Mouse (Mus musculus) lung, postnatal 14 days (tissue): ENCODE measurements around the gene Sec61a1.

Experiments
- DNase-seq: peaks from one replicate; pipeline ENCODE4 v3.0.0; 2021

The Sec61a1 gene

DNA sequence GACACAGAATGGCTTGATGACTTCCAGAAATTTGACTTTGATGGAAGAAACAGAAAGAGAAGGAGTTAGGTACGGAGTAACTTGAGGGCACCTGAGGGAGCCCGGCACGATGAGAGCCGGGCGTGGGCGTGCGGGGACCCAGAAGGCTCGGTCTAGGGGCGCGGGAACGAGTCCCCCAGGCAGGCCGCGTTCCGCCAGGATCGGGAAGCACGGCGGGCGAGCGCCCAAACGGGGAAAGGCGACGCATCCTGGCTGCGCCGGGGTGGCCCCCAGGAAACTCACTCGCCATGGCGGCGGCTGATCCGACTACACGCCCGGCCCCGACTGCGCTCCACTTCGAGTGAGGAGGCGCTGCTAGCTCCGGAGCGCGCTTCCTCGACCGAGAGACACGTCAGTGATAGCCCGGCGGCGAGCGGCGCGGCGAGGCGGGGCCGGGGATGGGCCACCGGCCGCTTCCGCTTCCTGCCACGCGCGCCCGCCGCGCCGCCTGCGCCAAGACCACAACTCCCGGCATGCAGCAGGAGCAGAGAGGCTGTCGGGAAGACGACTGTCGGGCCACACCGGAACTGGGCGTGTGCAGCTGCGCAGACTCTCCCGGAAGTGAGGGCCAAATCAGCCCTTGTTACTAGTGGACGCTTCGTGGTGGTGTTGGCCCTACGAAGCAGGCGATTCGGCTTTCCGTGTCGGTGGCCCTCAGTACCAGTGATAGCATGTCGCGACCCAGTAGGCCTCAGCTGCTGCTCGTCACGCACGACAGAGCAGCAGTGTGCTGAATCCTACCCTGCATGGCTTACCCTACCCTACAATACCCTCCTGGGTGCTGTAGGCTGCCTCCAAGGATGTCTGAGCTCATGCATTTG, at the start of gene Sec61a1:
Gene Sec61a1, minus strand, starts transcription at position 502 of the 860 bp plus-strand sequence.
- peak; percentile 94 for DNase-seq

DNA sequence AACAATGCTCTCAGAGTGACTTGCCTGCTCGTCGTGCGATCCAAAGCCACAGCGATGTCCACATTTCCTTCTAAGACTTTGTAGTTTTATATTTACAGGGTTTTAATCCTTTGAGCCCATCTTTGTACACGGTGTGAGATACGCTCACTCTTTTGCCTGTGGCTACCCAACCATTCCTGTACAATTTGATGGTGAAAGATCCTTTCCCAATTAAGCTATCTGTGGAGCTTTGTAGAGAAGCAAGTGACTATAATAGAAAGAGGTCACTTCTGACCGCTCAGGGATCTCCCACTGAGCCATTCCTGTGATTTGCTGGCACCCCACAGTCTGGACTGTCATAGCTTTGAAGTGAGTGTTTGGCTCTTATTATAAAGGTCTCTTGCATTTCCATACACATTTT, 48.0 kb upstream of the Sec61a1 start:
- no peak for DNase-seq

DNA sequence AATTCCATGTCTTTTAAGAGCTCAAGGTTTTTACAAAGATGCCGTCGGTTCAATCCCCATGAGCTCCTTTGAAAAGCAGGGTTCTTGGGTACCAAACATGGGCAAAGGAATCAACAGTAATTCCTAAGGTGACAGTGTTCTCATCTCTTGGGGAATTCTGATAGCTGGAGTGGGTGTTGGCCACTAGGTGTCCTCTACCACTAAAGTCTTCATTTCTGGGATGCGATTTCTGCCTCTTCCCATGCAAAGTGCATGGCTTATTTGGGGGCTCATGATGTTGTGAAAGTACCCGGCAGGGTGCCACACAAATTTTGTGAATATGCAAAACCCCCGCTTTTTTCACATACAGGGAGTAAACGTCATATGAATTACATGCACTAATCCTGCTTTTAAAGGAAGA, 46.3 kb upstream of the Sec61a1 start:
- peak; percentile 5 for DNase-seq

DNA sequence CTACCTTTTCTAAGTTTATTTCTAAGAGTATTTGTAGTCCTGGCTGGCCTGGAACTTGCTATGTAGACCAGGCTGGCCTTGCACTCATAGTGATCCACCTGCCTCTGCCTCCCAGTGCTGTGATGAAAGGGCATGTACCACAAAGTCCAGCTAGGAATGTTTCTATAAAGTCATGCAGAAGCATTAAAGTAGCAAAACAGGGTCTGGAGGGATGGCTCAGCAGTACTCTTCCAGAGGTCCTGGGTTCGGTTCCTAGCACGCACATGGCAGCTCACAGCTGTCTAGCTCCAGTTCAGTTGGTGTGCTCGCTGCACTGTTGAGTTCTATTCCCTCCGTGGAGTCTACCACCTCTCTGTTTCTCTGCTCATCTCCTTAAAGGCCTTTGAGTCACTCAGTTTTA, 41.5 kb upstream of the Sec61a1 start:
- DNase-seq, result no peak

DNA sequence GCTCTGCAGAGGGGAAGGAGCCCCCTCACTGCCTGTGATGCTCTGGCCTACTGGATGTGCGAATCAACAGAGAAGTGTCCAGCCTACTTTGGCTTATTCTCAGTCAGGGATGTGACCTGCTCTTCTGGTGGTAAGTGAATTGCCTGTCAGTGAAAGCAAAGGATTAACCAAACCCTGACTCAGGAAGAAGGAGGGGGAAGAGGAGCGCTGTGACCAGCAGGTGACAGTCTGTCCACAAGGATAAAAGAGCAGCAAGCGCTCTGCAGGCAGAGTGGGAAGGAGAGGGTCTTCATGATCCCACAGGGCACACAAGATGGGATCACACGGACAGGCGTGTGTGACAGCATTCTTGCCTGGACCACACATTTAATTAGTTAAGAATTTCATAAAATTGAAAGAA, 41.0 kb upstream of the Sec61a1 start:
- DNase-seq, result no peak

DNA sequence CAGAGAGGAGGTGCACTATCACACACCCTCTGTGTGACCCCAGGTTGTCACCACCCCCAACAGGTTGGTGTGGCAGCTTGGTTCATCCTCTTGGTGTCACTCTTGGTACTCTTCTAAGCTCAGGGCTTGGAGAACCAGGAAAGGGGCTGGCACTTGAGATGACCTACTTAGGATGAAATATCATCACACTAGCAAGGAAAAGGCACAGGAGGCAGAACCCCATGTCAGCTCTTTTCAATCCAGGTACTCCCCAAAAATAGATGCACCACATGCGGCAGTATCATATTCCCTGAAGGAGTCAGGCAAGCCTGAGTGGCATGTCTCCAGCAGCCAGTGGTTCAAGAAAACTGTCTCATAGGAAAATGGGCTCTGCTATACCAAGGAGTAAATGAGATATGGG, 39.4 kb upstream of the Sec61a1 start:
- DNase-seq, result no peak

DNA sequence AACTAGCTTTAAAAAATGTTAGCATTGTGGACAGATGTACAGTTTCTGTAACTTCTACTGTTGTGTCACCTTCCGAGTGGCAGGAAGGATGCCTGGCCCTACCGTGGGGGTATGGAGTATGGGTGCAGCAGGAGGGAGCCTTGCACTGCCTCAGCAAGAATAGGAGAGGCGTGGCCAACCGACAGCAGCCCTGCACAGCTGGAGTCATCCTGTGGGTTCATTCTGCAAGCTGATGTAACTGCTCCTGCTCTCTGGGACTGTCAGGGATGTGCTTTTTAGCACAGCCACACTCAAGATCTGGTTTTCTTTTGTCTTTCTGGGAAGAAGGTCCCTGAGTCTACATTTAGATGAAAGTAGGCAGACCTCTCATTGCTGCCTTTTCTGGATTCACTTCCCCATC, 38.8 kb upstream of the Sec61a1 start:
- no peak for DNase-seq

DNA sequence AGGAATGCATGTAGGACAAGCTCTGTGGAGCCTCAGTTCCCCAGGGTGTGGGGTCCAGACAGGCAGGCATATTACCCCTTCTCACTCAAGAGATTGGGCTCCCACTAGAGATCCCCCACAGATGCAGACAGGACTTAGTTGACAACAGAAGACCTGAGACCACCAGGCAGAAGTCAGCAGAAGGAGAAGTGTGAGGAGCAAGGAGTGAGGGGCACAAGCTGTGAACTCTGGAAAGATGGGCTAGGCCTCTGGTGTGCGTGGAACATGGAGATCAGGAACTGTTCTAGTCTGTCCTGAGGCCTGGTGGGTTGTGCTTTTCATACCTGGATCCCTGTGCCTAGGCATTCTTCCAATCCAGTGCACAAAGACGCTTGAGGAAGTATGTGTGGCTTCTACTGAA, 31.2 kb upstream of the Sec61a1 start:
- DNase-seq, result no peak

DNA sequence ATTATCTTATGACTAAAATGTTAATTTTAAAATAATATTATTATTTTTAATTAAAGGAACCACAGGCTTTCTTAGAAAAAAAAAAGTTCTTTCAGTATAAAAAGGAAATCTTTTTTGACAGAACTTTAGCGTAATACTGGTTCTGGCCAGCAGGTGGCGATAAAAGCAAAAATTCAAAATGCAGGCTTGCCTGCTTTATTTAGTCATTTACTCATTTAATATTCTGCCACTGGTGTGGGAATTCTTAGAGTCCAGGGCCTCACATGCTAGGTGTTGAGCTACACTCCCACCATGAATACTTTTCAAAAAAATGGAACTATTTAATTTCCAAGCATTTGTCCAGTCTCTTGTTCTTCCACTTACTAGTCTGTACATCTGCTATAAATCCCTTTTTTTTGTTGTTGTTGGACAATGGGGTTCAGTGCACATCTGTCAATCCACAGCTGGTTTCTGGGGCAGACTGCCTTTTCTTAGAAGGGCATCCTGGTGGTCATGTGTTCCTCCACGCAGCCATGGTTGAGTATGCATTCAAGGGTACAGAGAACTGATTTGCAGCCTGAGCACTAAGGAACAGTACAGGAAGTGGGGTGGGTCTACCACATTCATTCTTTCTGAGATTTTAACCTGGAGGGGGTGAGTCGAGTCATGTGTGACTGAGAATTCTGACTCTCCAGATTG, 30.6 kb upstream of the Sec61a1 start:
- DNase-seq, result peak; percentile 71

DNA sequence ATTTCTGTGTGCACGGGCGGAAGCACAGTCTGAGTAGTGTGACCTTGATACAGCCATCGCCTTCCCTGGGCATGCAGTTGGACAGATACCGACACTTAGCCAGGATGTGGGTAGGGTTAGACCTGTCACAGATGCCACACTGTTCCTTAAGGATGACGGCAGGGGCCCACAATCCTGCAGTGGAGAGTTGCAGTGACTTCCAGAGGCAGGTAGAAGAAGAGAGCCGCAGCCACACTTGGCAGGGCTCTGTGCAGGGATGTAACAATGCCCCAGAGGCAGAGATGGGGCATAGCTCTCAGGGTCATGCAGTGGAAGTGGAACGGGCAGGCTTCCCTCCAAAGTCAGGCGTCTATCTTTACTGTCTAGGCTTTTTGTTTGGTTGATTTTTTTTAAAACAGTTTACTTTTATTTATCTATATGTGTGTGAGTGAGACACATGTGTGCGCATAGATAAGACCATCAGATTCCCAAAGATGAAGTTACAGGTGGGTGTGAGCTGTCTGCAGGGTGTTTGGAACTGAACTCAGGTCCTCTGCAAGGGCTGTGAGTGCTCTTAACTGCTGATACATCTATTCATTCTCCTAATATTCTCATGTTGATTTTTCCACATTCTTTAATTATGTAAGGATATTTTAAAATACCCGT, 29.8 kb upstream of the Sec61a1 start:
- DNase-seq, result no peak

DNA sequence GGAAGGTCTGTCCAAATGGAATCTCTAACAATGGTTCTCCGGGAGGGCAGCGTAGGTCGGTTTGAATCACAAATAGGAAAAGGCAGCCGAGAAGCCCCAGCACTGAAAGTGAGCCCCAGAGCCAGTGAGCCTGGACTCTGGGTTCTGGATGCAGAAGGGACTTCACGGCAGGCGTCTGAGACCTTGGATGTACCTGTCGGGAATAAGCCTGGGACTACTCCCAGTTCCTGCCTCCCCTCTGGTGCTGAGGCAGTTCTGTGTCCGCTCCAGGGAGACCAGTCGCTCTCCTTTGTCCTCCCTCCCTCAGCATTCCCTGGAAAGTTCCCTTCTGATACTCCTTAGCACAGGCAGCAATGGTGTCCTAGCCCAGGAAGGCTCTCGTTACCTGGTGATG, 26.7 kb upstream of the Sec61a1 start:
- no peak for DNase-seq

DNA sequence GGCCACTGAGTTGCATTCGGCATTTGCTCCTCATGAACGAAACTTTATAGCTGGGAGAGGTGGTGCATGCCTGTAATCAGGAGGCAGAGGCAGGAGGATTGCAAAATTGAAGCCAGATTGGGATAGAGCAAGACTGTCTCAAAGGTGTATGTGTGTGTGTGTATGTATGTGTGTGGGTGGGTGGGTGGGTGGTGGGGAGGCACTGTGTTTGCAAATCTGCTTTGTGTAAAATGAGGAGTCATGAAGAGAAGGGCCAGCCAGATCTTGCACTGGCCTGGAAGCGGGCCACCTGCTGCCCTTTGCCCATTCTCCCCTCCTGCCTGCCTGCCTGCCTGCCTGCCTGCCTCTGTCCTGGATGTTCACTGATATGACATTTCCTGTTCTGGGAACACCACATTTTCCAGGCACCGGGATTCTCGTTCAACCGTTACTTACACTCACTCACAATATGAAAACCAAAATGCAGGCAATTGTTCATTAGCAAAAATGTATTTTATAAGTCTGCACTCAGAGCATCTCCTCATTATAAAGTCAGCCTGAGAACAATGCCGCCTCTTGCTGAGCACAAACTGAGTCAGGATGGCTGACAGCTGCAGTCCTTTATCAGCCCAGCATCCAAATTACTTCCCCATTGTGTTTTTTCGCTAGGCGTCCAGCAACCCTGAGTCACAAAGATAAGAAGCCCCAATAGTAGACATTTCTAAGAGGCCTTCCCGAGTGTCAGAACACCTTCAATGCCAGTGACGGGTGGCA, 26.1 kb upstream of the Sec61a1 start:
- DNase-seq, result no peak

DNA sequence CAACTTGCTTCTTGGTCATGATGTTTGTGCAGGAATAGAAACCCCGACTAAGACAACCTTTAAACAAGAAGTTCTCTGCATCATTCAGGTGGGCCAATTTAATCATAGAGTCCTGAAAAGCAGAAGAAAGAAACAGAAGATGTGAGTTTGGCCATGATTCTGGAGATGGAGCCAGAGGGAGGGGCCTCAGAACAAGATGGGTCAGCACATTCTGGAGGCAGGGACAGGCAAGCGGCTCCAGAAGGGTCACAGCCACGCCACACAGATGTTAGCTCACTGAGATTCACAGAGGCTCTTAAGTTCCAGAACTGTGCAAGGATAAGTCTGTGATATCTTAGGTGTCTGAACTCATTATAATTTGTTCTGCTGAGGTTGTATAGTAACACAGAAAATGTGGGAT, 25.5 kb upstream of the Sec61a1 start:
- DNase-seq, result no peak

DNA sequence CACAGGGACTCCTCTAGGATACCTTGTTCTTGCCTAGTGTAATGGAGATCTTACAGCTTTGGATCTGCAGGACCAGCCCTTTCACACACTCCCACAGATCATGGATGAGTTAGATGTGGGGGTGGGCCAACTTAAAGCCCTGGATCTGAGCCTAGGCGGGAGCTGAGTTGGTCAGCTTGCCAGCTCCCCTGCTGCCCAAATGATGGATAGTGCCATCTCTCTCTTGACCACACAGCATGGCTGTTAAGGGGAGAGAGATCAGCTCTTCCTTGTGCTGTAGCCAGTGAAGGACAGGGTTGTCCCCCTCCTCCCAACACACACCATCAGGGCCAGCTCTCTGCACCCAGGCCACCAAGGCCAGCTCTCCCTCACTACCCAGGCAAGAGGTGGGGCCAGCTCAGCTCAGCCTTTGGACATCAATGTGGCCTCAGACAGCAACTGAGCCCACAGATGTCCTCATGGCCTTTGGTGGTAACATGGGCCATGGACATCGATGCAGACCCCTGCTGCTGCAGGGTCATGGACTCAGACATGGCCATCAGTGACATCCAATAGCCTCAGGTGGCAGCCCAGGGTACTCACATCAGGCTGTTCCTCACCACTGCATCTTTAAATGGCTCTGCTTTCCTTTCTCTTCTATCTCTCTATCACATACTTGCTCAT, 21.5 kb upstream of the Sec61a1 start:
- DNase-seq, result no peak

DNA sequence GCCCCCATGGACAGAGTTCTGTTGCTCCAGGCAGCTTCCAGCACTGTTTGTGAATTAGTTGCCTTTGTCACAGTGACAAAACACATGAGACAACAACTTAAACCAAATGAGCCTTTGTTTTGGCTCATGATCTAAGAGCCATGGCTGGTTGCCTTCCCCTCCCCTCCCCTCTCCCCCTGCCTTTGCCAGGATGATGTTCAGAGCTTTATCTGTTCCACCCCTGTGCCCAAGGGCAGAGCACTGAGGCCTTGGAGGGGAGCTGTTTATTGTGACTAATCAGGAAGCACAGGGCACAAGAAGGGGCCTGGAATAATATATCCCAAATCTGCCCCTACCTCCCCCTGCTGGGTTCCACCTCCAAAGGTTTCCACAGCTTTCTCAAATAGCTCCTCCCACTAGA, 11.6 kb upstream of the Sec61a1 start:
- no peak for DNase-seq

DNA sequence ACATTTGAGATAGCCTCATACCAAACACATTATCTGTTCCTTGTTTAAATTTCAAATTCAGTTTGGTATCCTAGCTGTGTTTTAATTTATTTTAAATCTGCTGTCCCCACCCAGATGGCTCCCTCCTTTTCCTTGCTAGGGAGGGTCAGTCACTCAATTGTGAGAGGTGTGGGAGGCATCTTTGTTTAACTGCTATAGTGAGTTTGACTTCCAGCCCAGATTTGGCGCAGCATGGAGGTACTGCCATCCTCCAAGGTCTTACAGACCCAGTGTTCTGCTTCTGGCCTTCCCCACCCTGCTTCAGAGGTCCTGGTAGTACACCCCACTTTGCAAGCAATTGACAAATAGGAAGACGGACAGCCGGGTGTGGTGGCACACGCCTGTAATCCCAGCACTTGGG, 5.4 kb upstream of the Sec61a1 start:
- DNase-seq, result no peak

DNA sequence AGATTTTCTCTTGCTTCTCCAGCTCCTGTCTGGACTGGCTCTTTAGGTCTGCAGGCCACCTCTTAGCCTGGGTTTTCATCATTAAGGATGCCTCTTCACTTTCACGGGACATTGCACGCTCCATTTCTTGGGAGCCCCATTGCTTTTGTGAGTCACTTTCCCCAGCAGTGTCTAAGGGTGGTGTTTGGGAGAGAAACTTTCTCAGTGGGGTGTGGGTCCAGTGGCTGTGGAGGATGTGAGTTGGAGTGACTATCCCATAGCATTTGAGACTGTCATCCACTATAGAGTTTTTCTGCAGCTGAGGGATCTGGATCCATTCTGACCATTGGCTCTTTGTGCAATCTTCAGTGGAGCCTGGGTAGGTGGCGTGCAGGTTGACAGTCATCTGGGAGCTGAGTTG, 4.7 kb upstream of the Sec61a1 start:
- DNase-seq, result no peak

DNA sequence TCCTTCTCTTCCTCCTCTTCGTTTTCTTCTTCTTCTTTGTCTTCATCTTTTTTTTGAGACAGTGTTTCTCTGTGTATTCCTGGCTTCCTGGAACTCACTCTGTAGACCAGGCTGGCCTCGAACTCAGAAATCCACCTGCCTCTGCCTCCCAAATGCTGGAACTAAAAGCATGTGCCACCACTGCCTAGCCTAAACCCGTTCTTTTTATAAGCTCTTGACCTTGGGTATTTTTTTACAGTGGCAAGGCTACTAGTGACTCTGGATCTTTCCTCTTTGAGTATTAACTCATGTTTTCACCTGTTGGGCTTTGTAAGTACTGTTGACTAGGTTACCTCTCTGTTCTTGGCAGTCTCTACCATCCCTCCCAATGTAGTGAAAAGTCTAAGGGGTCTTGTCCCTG, 4.3 kb upstream of the Sec61a1 start:
- DNase-seq, result no peak

DNA sequence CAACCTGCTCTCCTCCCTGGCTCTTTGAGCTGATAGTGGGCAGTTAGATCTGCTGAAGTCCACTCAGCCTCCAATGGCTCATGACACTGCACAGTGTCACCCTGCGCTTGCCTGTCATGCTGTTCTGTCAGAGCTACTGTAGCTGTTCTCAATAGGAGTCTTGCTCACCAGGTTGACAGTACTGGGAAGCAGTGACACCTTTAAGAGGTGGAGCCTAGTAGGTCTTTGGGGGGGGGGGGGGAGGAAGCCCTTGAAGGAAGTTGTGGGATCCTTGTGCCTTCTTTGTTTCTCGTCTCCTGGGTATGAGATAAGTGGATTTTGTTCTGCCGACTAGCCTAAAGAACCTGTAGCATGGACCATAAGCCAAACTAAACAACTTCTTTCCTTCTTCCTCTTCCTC, 3.9 kb upstream of the Sec61a1 start:
- no peak for DNase-seq

DNA sequence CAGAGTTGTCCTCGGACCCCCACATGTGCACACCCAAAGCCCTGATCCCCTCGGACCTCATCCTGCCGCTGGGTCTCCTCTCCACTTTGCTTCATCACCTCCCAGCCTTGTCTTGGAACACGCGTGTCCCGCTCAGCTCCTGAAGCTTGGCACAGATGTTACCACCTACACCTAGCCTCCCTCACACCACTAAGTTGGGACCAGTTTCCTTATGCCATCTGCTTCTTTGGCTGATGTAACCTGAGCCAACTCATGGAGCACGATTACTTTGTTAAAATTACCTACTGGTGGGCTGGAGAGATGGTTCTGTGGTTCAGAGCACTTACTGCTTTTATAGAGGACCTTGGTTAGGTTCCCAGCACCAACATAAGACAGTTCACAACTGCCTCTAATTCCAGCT, 3.1 kb upstream of the Sec61a1 start:
- no peak for DNase-seq

DNA sequence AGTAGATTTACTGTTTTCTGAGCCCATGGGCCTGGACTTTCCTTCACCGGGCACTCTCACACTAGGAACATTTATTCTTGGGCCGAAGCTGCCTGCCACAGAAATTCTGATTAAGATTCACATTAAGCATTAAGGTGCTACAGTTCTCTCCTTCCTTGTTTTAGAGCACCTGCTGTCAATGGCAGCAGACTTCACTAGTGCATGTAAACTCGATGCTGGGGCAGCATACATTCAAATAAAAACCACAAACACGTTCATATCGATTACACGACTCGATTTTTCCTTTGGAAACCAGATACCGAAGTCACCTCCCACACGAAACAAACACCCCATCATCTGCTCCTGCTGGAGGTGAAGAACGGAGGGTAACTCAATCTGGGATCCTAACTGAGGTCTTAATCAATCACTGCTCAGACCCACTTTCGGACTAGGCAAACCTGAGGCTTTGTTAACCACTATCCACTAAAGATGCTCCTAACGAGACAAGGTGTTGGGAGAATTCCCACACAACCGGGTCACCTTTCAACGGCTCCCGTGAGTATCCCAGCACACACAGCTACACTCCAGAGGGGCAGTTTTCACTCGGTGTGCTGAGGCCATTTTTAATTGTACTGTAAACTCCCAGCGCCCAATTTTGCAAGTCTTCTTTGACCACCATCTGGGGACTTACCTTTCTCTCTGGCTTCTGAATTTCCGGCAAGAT, 853 bp downstream of the Sec61a1 start:
- no peak for DNase-seq

DNA sequence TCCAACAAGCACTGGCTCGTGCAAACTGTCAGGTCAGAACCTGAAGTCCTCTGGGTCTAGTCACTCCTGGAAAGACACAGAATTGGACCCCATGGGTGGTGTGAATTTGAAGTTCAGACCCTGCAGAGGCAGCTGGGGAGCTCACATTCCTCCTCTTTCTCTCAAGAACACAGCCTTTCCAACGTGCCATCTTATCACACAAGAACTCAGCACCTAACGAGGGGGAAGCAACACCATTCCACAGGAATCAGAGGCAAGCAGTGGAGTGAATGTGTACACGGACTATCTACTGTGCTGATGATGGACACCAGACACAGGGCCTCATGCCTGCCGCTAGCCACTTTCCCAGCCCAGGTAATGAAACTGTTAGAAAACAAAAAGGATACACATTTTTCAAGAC, 2.0 kb downstream of the Sec61a1 start:
- DNase-seq, result no peak
